Mouse (Mus musculus) B cell, adult 67 days (primary cell): Measurements from ENCODE around the gene Lilra5. TPM values are rescaled to one million over a fixed set of nuclear protein-coding genes. Genes with fewer than 3 reads are reported as not detected.

Experiments
- total RNA-seq, 2 experiments: library from RNA; stranded (reverse); gene quantifications; 4 replicates each; pipeline ENCODE4 v1.2.4; 2023

Lilra5 gene
- under 1 TPM in 1 of 2 experiments, not detected in 1; 0.26 TPM for total RNA-seq

GRCm38 (mm10) chr7:4237454-4237853 is at the start of gene Lilra5:
Gene Lilra5, plus strand, starts transcription at chr7:4237754.

Other genes starting within 250 kb of the Lilra5 start
- gene Lair1, start 174.6 kb upstream of the Lilra5 start, total RNA-seq: 10 to 100 TPM in 1 of 2 experiments, 1 to 10 TPM in 1; 7.1 to 10.8 TPM
- gene Ttyh1, start 118.3 kb upstream of the Lilra5 start, total RNA-seq: not detected
- gene Leng8, start 100.7 kb upstream of the Lilra5 start, total RNA-seq: 100 to 1,000 TPM; 411 to 446 TPM
- gene Leng9, start 87.4 kb upstream of the Lilra5 start, total RNA-seq: 10 to 100 TPM; 26.6 to 29.0 TPM
- gene Cdc42ep5, start 72.9 kb upstream of the Lilra5 start, total RNA-seq: not detected
- gene Ncr1, start 100.0 kb downstream of the Lilra5 start, total RNA-seq: 1 to 10 TPM in 1 of 2 experiments, not detected in 1; 2.0 TPM
- gene Gp6, start 160.0 kb downstream of the Lilra5 start, total RNA-seq: not detected
- 10 to 100 TPM; 12.0 to 13.2 TPM for gene Rdh13, start 207.9 kb downstream of the Lilra5 start, total RNA-seq
- 10 to 100 TPM; 18.2 to 29.7 TPM for gene Eps8l1, start 222.9 kb downstream of the Lilra5 start, total RNA-seq